Mouse (Mus musculus) cortical plate, adult 2 months (tissue): Measurements from ENCODE around the gene Lysmd2. TPM values are rescaled to one million over a fixed set of nuclear protein-coding genes. Genes with fewer than 3 reads are reported as not detected.
A peak's percentile ranks its signal among the peaks of the same experiment; 100 is the strongest.
"Not testable (repeated sequence)": the region's sequence is repeated elsewhere in the genome, so short reads cannot be mapped to it uniquely, and the experiment has no call there.

Source experiments
- H3K27ac ChIP-seq: fragments of 200-500 bp; 2 replicates; pipeline ENCODE4 v1.5.1; 2012; ENCODE audit warnings: low read length, control low read depth, inconsistent platforms; ENCODE audit not compliant: insufficient read depth
- H3K4me1 ChIP-seq: fragments of 200-500 bp; 2 replicates; pipeline ENCODE4 v1.6.1; 2011; ENCODE audit warnings: low read length; ENCODE audit not compliant: control insufficient read depth, insufficient read depth
- H3K4me3 ChIP-seq: fragments of 200-500 bp; 2 replicates; pipeline ENCODE4 v1.5.1; 2011; ENCODE audit warnings: mild to moderate bottlenecking, low read length, control low read depth; ENCODE audit not compliant: insufficient read depth
- CTCF ChIP-seq: fragments of 200-500 bp; IDR thresholded peaks from 2 replicates; pipeline ENCODE4 v1.5.1; 2011; ENCODE audit warnings: mild to moderate bottlenecking, control low read depth, low read length; ENCODE audit not compliant: insufficient read depth; ENCODE audit errors: extremely low read depth
- POLR2A ChIP-seq: fragments of 200-500 bp; IDR thresholded peaks from 2 replicates; pipeline ENCODE4 v1.6.1; 2011; ENCODE audit warnings: mild to moderate bottlenecking, low read length, control low read depth; ENCODE audit not compliant: insufficient read depth; ENCODE audit errors: extremely low read depth
- polyA plus RNA-seq: library from polyadenylated mRNA; depleted of rRNA; stranded (reverse); fragments of >200 nt; gene quantifications from 2 replicates; pipeline ENCODE4 v1.2.3, GENCODE M21; 2012

Gene Lysmd2
- polyA plus RNA-seq, 1 experiment: 96.5 TPM

DNA sequence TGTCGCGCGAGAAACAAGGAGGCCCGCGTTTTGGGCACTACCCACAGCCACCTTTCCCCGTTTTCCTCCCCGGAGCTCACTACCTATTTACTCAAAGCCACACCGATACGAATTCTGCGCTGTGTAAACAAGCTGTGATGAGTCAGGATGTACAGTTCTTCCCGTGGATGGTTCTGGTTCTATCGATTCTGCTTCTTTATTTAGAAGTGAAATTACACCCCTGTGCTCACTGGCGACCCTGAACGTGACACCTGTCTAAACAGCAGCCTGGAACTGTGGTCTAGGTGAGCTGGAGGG is 715 bp downstream of the Lysmd2 start:
- Histone ChIP-seq H3K27ac (peak overlapping the region; percentile 98), H3K4me1 (peaks cover 2% of the 10 kb centered on the region; the same call in 1 of the 2 replicates), H3K4me3 (peak overlapping the region; percentile 68)
- TF ChIP-seq CTCF (no peak), POLR2A (no peak)

DNA sequence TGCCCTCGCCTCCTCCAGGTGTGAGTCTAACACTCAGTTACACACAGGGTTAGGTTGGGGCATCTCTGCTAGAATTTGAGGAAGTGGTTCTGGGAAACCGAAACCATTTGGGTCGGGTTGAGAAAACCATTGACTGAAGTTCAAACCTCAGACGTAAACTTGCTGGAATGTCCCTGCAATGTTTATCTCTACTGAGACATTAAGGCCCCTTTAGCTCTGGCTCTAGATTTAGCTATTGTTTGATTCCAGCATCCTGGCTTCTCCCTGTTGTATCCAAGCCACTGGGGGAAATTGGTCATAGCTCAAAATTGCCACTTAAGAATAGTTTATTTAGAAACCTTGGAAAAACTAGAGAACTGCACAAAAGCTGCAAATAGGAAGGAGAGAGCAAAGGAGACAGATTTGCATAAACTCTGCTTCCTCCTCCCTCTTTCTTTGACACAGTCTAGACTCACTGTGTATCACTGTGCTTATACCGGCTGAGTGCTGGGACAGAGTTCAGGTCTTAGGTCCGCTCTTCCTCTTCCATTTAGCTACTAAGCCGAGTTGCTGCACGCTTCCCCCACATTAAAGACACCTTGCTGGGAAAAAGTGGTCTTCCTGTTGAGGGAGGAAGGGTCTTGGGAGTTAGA is 5.4 kb downstream of the Lysmd2 start:
- Histone ChIP-seq H3K4me3 (no peak overlapping the region), H3K27ac (0 out of 2 replicates have a peak overlapping the region, but pooled peaks have one; percentile 59), H3K4me1 (peaks cover 5% of the 10 kb centered on the region)
- no peak for TF ChIP-seq POLR2A
- TF ChIP-seq CTCF: no peak

DNA sequence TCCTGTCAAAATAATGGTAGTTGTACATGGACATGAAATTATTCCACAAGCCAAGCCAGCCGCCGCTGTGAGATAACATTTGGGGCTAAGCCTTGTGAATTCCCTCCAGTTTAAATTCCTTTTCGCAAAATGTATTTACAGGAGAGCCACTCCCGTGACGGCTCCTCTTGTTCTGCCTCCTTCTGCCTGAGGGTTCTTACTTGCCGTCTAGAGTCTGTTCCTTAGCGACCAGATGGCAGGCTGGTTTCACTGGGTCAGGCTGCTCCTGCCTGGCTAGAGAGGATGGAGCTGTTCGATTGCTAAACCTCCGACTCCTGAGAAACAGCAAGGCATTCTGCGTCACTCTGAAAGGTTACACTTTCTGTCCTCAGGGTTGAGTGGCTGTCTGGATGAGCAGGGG is 6.6 kb downstream of the Lysmd2 start:
- H3K4me1 ChIP-seq: peaks cover 3% of the 10 kb centered on the region
- no peak for TF ChIP-seq POLR2A
- TF ChIP-seq CTCF: no peak
- H3K27ac ChIP-seq: peak overlapping the region; percentile 18; the same call in 1 of the 2 replicates

DNA sequence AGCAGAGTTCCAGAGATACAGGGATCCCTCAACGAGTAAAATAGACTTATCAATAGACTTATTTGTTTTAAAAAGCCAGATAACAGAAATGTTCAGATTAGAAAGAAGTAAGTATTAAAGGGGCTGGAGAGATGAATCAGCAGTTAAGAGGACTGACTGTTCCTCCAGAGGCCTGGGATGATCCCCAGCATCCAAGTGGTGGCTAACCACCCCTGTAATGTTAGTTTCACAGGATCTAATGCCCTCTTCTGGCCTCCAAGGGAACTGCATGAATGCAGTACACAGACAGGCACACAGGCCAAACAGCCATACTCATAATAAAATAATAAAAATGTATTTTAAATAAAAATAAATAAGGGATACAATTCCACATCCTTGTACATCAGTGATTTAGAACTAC is 7.4 kb downstream of the Lysmd2 start:
- no peak overlapping the region for H3K27ac ChIP-seq
- peaks cover 3% of the 10 kb centered on the region for H3K4me1 ChIP-seq
- no peak overlapping the region for H3K4me3 ChIP-seq
- TF ChIP-seq CTCF (peak; percentile 38), POLR2A (no peak)

More for the DNA sequence above, 6.6 kb downstream of the Lysmd2 start:
- no peak overlapping the region for H3K4me3 ChIP-seq

DNA sequence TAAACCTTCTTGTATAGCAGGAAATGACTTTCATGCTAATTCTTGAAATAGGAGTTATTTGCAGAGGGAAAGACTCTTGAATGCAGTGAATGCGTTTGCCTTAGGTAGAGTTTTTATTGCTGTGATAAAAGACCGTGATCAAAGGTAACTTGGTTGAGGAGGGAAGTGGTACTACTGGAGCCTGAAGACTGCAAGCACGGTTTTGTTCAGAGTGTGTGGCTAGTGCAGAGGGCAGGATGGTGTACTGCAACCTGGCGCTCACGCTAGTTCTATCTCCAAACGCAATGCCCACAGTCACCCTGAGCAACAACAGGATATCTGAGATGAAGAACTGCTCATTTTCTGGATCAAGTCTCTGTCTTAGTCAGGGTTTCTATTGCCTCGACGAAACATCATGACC is 8.1 kb downstream of the Lysmd2 start:
- no peak overlapping the region for H3K27ac ChIP-seq
- H3K4me3 ChIP-seq: no peak overlapping the region
- H3K4me1 ChIP-seq: peaks cover 3% of the 10 kb centered on the region
- no peak for TF ChIP-seq CTCF
- no peak for TF ChIP-seq POLR2A

GRCm38 (mm10) chr9:75634226-75634625 is 8.7 kb downstream of the Lysmd2 start:
- TF ChIP-seq POLR2A: no peak
- Histone ChIP-seq H3K4me3 (no peak overlapping the region), H3K27ac (no peak overlapping the region), H3K4me1 (peaks cover 3% of the 10 kb centered on the region)

- no peak for TF ChIP-seq POLR2A
- TF ChIP-seq CTCF: no peak
- H3K27ac ChIP-seq: no peak overlapping the region
- peaks cover 2% of the 10 kb centered on the region; the same call in 1 of the 2 replicates for H3K4me1 ChIP-seq
- H3K4me3 ChIP-seq: no peak overlapping the region
These were observed 19.9 kb downstream of the Lysmd2 start for GRCm38 (mm10) chr9:75645405-75645804.

DNA sequence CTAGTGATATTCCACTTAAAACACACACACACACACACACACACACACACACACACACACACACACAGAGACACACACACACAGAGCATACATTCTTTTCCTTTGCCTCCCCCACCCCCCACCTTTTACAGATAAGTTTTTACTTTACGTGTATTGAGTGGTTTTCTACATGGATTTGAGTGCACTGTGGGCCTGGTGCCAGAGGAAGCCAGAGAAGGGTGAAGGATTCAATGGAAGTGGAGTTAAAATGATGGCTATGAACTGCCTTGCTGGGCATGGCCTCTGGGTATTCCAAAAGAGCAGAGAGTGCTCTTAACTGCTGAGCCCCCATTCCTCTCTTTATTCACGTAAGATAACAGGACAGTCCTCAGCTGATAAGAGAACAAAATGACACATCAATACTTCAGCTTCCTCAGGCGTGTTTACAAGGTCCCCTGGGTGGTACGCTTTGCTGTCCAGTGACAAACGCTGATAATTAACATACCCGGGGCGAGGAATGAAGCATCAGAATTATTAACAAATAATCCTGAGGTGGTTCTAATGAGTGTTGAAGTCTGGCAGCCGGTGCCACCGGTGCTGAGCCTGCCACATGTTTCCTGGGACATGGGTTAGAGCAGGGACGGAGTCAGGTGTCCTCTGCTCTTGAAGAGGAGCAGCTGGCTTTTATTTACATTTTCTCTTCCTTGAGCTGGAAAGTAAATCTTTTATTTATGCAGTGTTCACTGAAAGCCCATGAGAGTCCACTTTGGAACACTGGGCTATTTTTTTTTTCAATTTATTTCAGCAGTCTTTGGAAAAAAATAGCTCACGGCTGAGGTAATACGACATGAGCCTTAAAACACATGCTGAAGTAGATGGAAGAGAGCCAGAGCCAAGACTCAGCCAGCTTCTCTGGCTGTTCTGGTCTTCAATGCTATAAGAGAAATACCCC is 28.7 kb downstream of the Lysmd2 start:
- TF ChIP-seq CTCF: no peak
- TF ChIP-seq POLR2A: no peak
- H3K4me3 ChIP-seq: no peak overlapping the region
- no peak overlapping the region for H3K27ac ChIP-seq
- H3K4me1 ChIP-seq: peaks cover 5% of the 10 kb centered on the region; the same call in 1 of the 2 replicates

DNA sequence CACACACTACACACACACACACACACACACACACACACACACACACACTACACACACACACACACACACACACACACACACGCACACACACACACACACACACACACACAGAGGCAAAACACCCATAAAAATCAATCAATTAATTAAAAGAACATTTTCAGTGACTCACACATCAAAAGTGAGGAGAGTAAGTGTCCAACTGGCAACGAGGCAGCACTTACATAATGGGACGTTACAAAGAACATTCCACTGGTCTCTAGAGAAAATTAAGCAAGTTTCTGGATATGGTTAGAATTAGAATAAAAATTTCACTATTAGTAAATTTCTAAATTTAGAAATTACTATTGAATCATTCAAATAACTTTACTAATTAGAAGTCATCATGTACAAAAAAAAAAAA is 30.9 kb downstream of the Lysmd2 start:
- not testable (repeated sequence) for H3K4me1 ChIP-seq, H3K4me3 ChIP-seq, H3K27ac ChIP-seq

- Histone ChIP-seq H3K4me1 (peaks cover 2% of the 10 kb centered on the region; the same call in 1 of the 2 replicates), H3K27ac (no peak overlapping the region; the same call in 1 of the 2 replicates), H3K4me3 (no peak overlapping the region)
- TF ChIP-seq POLR2A: no peak
- no peak for TF ChIP-seq CTCF
These were observed 35.4 kb downstream of the Lysmd2 start for GRCm38 (mm10) chr9:75660917-75661316.
